Mouse (Mus musculus) erythroblast, embryonic 14.5 days (primary cell): Measurements from ENCODE around the gene Cyba. TPM values are rescaled to one million over a fixed set of nuclear protein-coding genes. Genes with fewer than 3 reads are reported as not detected.

Source experiments
- H3K27me3 ChIP-seq: 2 replicates; pipeline ENCODE4 v1.6.1; 2012; ENCODE audit warnings: inconsistent platforms; ENCODE audit not compliant: control insufficient read depth
- H3K36me3 ChIP-seq: 2 replicates; pipeline ENCODE4 v1.6.1; 2012; ENCODE audit warnings: mild to moderate bottlenecking, inconsistent platforms; ENCODE audit not compliant: control insufficient read depth
- H3K4me1 ChIP-seq: 2 replicates; pipeline ENCODE4 v1.6.1; 2012; ENCODE audit warnings: inconsistent platforms; ENCODE audit not compliant: control insufficient read depth
- H3K4me3 ChIP-seq: replicated peaks from 2 replicates; pipeline ENCODE3; 2012; ENCODE audit warnings: moderate library complexity, mild to moderate bottlenecking, inconsistent platforms
- H3K9me3 ChIP-seq: 2 replicates; pipeline ENCODE4 v1.6.1; 2012; ENCODE audit warnings: low read length, inconsistent platforms, mixed read lengths; ENCODE audit not compliant: control insufficient read depth
- GATA1 ChIP-seq: IDR thresholded peaks from 2 replicates; pipeline ENCODE4 v1.6.1; 2012; ENCODE audit warnings: low read length, inconsistent platforms, mixed read lengths
- TAL1 ChIP-seq: IDR thresholded peaks from 3 replicates; pipeline ENCODE4 v1.6.1; 2012; ENCODE audit warnings: low read length, inconsistent platforms, mixed read lengths
- polyA plus RNA-seq: library from polyadenylated mRNA; stranded (reverse); fragments of >175 nt; gene quantifications from 2 replicates; pipeline ENCODE4 v1.2.3, GENCODE M21; 2012

Cyba gene
- 5.9 and 9.0 TPM in 2 replicates for polyA plus RNA-seq

GRCm38 (mm10) chr8:122432443-122433268, at the start of gene Cyba:
Gene Cyba, minus strand, starts transcription at chr8:122432930.
- Histone ChIP-seq H3K4me3 (peak within 1 kb of the TSS; percentile 60), H3K9me3 (peaks cover 5% of the 10 kb centered on the region), H3K4me1 (peaks cover 22% of the 10 kb centered on the region), H3K36me3 (peaks cover 24% of the 10 kb centered on the region), H3K27me3 (peaks cover 20% of the 10 kb centered on the region)
- TF ChIP-seq TAL1 (no peak), GATA1 (no peak)

GRCm38 (mm10) chr8:122482448-122482847, 49.7 kb upstream of the Cyba start:
- H3K27me3 ChIP-seq: no peaks in the 10 kb centered on the region; the same call in 1 of the 2 replicates
- TF ChIP-seq TAL1 (no peak), GATA1 (no peak)
- H3K4me3 ChIP-seq: no peak overlapping the region
- peaks cover 20% of the 10 kb centered on the region for H3K9me3 ChIP-seq
- H3K4me1 ChIP-seq: peaks cover 5% of the 10 kb centered on the region
- peaks cover 96% of the 10 kb centered on the region for H3K36me3 ChIP-seq

GRCm38 (mm10) chr8:122475580-122476320, 43.0 kb upstream of the Cyba start, which contains the start of the genes Rnf166 and Ctu2:
Gene Rnf166, minus strand, starts transcription at chr8:122476064.
Gene Ctu2, plus strand, starts transcription at chr8:122476143.
- Histone ChIP-seq H3K4me3 (peak within 1 kb of the TSS; percentile 85), H3K36me3 (peaks cover 53% of the 10 kb centered on the region), H3K4me1 (peaks cover 39% of the 10 kb centered on the region), H3K9me3 (no peaks in the 10 kb centered on the region), H3K27me3 (no peaks in the 10 kb centered on the region)
- TF ChIP-seq GATA1: no peak
- TF ChIP-seq TAL1: no peak

- peak overlapping the region; percentile 85 for H3K4me3 ChIP-seq
- H3K27me3 ChIP-seq: no peaks in the 10 kb centered on the region
- TF ChIP-seq GATA1: no peak; the same call in 1 of the 2 replicates
- TF ChIP-seq TAL1: no peak
- H3K9me3 ChIP-seq: no peaks in the 10 kb centered on the region
- peaks cover 48% of the 10 kb centered on the region for H3K36me3 ChIP-seq
- peaks cover 39% of the 10 kb centered on the region for H3K4me1 ChIP-seq
Measured at GRCm38 (mm10) chr8:122474951-122475560, 42.3 kb upstream of the Cyba start.

DNA sequence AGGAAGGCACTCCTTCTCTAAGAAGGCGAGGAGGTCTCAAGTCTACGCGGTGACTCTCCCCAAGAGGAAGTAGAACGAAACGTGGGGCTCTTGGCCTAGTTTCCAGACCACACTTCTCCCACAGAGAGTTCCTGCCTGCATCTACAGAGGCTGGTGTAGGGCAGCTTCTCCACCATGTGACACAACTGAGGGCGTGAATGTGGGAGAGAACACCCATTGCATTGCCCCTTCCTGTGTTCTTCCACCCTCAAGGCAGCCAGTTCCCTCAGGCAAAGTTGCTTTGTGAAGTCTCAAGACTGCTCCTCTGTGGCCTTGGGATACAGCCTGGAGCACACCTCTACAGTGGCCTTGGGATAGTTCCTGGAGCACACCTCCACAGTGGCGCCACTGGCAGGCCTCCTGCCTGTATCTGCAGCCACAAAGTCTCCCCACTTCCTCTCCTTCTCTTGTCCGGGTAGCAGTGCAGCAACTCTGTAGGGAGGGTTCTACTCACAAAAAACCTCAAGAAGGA, 41.2 kb upstream of the Cyba start:
- Histone ChIP-seq H3K27me3 (no peaks in the 10 kb centered on the region), H3K9me3 (no peaks in the 10 kb centered on the region), H3K4me3 (no peak overlapping the region), H3K36me3 (peaks cover 46% of the 10 kb centered on the region), H3K4me1 (peaks cover 39% of the 10 kb centered on the region)
- no peak for TF ChIP-seq GATA1
- TF ChIP-seq TAL1: no peak

GRCm38 (mm10) chr8:122470691-122471090, 38.0 kb upstream of the Cyba start:
- Histone ChIP-seq H3K36me3 (peaks cover 55% of the 10 kb centered on the region), H3K4me1 (peaks cover 20% of the 10 kb centered on the region), H3K9me3 (no peaks in the 10 kb centered on the region), H3K27me3 (no peaks in the 10 kb centered on the region), H3K4me3 (no peak overlapping the region)
- TF ChIP-seq TAL1 (no peak), GATA1 (no peak)

GRCm38 (mm10) chr8:122469965-122470364, 37.2 kb upstream of the Cyba start:
- TF ChIP-seq TAL1 (no peak), GATA1 (no peak)
- no peaks in the 10 kb centered on the region for H3K9me3 ChIP-seq
- H3K4me1 ChIP-seq: peaks cover 18% of the 10 kb centered on the region
- peaks cover 55% of the 10 kb centered on the region for H3K36me3 ChIP-seq
- H3K27me3 ChIP-seq: no peaks in the 10 kb centered on the region
- no peak overlapping the region for H3K4me3 ChIP-seq

- Histone ChIP-seq H3K4me1 (peaks cover 14% of the 10 kb centered on the region), H3K27me3 (no peaks in the 10 kb centered on the region), H3K4me3 (no peak overlapping the region), H3K9me3 (no peaks in the 10 kb centered on the region), H3K36me3 (peaks cover 55% of the 10 kb centered on the region)
- TF ChIP-seq GATA1: no peak
- no peak for TF ChIP-seq TAL1
Measured at GRCm38 (mm10) chr8:122469407-122469806, 36.7 kb upstream of the Cyba start.

- H3K27me3 ChIP-seq: peaks cover 14% of the 10 kb centered on the region
- TF ChIP-seq GATA1 (no peak), TAL1 (no peak)
- peaks cover 44% of the 10 kb centered on the region for H3K36me3 ChIP-seq
- H3K4me1 ChIP-seq: peaks cover 15% of the 10 kb centered on the region
- H3K4me3 ChIP-seq: no peak overlapping the region
- no peaks in the 10 kb centered on the region for H3K9me3 ChIP-seq
Measured at GRCm38 (mm10) chr8:122467816-122468215, 35.1 kb upstream of the Cyba start.
